Mouse (Mus musculus) kidney, postnatal 36 days (tissue): ENCODE results near the gene Ncapg.

Source experiments
- DNase-seq, 2 experiments: peaks; one replicate each; pipeline ENCODE4 v3.0.0; 2021 to 2022; ENCODE audit warnings: mixed read lengths in 2 of 2

Gene Ncapg

DNA sequence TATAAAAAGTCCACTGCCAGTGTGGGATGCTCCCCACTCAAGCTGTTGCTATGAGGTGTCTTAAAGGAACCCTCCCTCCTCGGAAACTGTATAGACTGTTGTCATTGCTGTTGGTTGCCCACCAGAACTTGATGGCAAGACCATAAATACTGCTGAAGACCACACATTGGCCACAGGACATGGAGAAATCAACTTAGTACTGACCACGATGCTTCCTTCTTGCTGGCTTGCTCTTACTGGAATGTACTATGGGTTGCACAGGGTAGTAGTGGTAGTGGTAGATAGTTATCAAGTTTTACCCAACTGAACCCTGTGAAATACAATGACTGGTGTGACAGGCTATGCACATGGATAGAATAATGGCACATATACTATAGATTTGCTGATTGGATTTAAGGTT is 37.1 kb downstream of the Ncapg start:
- no peak for DNase-seq

DNA sequence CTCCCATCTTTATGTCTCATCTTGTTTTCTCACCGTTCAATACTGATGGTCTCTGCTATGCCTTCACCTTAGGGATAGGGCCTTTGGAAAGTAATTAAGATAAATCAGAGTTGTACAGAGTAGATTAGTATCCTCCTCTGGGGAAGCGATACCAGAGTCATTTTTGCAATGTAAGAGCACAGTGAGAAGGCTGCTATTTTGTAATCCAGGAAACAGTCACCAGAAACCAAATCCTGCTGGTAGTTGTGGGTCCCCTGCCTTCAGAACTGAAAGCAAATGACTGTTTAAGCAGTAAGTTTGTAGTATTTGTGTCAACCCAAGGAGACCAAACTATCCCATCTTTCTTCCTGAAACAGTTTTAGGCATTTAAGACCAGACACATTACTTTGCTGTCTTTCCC is 39.9 kb downstream of the Ncapg start:
- DNase-seq = no peak

DNA sequence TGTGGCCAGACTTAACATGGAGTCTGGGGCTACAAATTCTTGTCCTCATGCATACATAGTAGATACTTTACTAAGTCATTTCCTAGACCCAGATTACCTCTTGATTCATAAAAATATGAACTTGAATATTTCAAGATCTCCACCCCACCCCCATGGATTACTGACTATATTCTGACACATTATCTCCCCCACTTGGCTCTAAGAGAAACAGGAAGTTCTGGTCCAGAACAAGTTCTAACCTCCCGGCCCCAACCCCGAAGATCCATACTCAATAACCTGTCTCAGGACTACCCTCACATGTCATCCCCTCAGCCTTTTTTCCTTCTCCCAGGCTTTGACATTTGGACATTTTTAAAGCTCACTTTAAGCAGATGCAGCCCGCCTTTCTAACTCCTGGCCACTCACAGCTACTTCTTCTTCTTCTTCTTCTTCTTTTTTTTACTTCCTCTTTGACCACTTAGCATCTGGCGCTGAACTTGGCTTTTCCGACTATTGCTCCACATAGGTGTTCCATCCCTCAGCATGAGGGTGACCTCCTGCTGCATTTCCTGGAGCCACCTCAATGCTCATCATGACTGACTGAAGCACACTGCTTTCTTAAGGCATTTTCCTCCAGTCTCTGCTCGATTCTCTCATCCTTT is 49.2 kb downstream of the Ncapg start:
- DNase-seq = no peak

DNA sequence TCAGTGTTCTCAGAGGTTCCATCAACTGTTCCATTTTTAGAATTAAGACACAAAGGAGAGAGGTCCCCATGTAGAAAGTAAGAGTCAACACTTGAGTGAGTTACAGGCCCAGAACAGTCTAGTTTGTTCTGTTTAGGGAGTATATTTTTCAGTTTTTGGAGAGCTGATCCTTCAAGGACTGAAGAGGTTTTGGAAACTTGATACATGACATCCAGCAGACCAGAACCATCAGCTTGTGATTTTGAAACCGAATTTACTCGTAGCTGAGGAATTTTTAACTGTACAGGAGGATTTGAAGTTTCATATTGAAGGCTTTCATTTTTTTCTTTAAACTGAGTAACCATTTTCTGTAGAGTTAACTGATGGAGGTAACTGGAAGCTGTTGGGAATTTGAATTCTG is 64.0 kb downstream of the Ncapg start:
- DNase-seq = no peak

DNA sequence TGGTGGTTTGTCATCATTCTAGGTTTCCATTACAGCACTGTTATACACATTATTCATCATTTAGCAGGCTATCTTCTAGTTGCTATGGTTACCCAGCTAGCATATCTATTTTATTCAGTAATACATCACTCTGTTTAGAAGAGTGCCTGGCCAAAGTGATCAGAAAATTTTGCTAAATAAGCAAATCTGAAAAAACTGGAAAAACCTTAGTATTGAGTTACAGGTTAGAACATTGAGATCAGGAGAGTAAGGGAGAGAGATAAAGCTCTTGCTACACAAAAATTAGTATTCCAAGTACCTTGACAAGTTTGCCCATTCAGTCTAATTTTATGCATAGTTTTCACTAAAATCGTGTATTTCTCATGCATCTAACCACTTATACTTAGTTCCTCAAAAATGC is 68.2 kb downstream of the Ncapg start:
- DNase-seq = no peak
